Mouse (Mus musculus) retina, embryonic 14.5 days (tissue): ENCODE measurements around the gene Galntl6.
A peak's percentile ranks its signal among the peaks of the same experiment; 100 is the strongest.

Source experiments
- DNase-seq: peaks from one replicate; pipeline ENCODE4 v3.0.0-alpha.2; 2015; ENCODE audit warnings: low spot score

Gene Galntl6

DNA sequence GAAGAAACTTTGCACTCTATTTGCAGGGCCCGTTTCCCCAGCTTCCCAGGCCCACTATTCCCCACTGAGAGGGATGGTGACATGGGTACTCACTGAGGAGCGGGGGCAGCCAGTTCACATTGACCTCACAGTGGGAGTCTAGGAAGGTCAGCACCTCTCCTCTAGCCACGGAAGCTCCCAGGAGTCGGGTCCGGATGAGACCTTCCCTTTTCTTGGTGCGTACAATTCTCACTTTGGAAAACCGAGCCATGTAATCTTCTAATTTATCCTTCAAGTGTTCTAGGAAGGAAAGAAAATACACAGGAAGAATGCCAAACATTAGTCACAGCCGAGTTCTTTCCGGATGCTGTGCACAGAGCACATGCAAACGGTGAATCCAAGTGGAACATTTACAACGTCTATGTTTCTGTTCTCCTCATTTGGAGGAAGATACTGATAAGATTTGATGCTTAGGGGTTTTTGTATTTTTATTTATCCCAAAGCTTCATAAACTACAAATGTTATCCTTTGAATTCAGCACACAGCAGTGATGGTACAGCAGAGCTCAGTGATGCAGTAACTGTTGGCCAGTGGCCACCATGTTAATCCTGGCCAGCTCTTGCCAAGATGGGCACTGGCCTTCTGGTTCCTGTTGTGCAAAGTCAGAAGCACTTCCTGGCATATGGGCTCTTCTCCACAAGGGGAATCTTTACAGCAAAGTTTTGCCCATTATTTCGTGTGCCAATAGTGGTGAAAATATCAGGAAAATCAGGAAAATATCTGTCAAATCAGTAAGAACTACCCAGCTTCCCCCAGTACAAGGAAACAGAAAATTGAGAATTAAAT, 949.9 kb downstream of the Galntl6 start:
- DNase-seq, result peak; percentile 53

DNA sequence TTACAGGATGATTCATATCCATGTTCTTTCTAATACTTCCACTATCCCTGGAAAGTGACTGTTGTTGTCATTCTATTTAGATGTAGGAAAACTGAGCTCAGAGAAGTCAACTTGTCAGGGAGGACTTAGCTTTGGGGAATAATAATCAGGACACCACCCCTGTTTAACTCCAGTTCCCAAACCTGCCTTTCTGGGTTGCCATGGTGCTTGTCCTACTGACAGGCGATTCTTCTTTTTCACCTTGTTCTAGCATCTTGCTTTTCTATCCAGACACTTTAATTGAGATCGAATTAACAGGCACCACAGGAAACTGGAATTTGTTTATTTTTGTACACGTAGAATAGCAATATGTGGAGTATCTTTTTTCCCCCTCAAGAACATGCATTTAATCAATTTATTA, 953.3 kb downstream of the Galntl6 start:
- peak; percentile 51 for DNase-seq

DNA sequence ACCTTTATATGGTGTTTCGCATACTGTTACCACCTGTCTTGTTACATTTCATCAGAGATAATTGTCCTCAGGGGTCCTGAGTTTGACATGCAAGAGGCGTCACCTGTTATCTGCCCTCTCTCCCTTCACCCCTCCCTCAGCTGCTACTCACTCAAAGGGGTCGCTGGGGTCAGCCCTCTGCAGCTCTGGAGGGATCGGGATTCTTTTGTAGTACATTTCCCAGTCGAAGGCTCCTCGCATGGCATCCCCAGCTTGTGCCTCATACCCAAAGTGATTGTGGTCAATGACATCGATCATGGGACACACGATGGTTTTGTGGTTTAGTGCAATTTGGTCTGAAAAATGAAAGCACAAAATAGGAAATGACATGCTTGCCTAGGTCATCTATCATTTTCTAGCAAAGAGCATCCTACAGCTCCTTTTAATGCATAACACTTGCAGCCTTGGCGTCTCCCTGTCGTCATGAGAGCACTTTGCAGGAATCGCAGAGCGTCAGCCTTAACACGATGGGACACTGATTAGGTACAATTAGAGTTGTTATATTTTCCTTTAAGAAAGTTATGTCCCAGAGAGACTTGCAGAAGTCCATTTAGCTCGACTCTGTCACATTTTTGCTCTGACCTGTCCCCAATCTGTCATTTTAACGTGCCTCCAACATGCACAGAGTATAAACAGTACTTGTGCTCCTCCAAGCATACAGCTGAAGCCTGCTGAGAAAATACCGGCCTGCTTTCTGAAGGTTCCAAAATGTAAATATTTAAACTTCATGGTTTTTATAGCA, 954.1 kb downstream of the Galntl6 start:
- DNase-seq, result peak; percentile 86

GRCm38 (mm10) chr8:57955501-57955900, 956.9 kb downstream of the Galntl6 start:
- no peak for DNase-seq

GRCm38 (mm10) chr8:57941113-57941512, 971.3 kb downstream of the Galntl6 start:
- DNase-seq, result no peak

DNA sequence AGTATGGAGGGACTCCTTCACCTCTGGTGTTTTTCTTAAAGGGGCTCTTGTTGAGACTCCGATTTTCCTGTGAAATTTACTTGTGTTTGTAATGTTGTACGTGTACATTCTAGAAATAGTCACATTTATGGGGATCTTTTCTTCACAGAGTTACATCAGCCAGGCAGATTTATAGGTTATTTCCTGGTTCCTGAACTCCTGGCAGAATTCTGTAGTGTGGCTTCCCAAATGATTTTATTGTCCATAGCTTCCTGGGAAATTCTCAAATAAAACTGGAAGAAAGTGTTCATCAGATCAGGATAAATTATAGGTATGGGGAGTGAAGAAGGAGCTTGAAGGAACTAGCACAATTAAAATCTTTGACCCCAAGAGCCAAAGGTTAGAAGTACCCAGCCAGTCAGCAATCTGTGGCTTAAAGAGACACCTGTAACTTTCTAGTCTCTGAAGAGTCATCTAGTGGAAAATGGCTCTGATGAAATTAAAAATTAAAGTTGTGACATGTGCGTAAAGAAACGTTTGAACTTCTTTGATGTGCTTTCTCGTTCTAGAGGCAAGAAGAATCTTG, 972.5 kb downstream of the Galntl6 start:
- no peak for DNase-seq

DNA sequence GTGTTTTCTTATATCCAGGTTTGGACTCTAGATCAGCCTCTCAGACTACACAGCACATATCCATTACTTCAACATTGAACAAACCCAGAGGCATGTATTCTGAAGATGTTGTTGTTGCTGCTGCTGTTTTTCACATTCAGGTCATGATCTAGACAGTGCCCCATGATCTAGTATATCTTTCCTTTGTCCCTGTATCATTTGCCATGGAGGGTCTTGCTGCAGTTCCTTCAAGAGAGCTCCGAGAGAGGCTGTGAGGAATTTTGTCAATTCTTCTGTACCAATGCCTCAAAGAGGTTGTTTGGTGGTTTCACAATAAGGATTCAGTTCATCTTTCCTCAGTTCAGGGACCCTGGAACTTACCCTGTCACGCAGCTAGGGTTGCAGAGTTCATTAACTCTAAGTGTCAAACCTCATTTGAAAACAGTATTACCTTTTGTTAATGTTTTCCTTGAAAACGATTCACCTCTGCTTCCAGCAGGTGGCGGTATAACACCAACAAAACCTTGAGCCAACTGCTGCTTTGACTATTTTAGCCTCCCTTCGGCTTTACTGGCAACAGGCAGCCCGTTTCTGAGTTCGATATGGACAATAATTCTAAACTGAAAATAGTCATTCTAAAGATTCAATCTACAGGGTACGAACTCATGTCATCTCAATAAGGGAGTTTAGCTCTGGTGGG, 973.1 kb downstream of the Galntl6 start:
- DNase-seq, result peak; percentile 84

DNA sequence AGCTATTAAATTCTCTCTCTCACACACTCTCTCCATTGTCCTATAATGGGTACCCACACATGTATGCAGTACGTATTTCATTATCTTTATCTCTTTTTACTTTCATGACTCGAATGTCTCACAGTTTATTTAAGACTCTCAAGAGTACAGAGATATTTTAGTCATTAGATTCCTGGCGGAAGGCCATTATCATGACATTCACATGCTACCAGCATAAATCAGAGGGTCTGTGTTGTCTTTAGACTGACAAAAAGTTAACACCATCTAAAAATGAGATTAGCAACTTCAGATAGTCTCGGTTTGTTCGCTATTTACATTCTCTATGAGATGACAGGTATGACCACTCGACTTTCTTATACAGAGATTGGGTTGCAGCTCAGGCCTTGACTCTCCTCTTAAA, 985.4 kb downstream of the Galntl6 start:
- no peak for DNase-seq

- DNase-seq, result no peak
Observed at GRCm38 (mm10) chr8:57923556-57923955, 988.9 kb downstream of the Galntl6 start.

GRCm38 (mm10) chr8:57923130-57923529, 989.3 kb downstream of the Galntl6 start:
- peak; percentile 24 for DNase-seq

- no peak for DNase-seq
Observed at GRCm38 (mm10) chr8:57922214-57923070, 990.0 kb downstream of the Galntl6 start.

DNA sequence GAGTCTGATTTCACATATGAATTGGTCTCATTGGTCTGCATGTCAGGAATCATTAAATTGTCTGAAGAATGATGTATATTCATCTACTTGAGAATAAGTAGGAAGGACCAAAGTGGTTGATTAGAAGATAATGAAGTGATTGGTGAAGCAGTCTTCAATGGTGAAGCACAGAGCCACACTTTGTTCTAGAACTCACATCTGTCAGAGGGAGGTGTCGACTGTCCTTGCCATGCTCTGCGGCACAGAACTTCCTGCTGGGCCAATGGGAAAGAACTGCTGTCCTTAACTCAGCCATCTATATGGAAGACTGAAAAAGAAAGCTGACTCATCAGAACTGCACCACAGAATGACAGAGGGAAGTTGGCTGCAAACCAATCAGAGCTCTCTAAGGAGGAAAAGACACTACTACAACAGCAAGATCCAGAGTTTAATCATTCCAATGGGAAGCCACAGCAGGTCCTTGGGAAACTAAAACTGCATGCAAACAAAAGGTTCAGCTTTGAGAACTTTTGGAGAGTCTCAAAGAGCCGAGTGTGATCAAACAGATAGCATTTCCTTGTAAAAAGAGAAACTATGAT, 992.0 kb downstream of the Galntl6 start:
- peak; percentile 67 for DNase-seq

- peak; percentile 80 for DNase-seq
Observed at GRCm38 (mm10) chr8:57918720-57919640, 993.5 kb downstream of the Galntl6 start.

- DNase-seq, result no peak
Observed at GRCm38 (mm10) chr8:57893360-57893759, 1019.1 kb downstream of the Galntl6 start.

GRCm38 (mm10) chr8:57892115-57892514, 1020.3 kb downstream of the Galntl6 start:
- no peak for DNase-seq

- DNase-seq, result no peak
Observed at GRCm38 (mm10) chr8:57890159-57890558, 1022.3 kb downstream of the Galntl6 start.

GRCm38 (mm10) chr8:57888831-57889230, 1023.6 kb downstream of the Galntl6 start:
- DNase-seq, result peak; percentile 35

- no peak for DNase-seq
Observed at GRCm38 (mm10) chr8:57879452-57879851, 1033.0 kb downstream of the Galntl6 start.

GRCm38 (mm10) chr8:57849074-57849473, 1063.4 kb downstream of the Galntl6 start:
- DNase-seq, result no peak

DNA sequence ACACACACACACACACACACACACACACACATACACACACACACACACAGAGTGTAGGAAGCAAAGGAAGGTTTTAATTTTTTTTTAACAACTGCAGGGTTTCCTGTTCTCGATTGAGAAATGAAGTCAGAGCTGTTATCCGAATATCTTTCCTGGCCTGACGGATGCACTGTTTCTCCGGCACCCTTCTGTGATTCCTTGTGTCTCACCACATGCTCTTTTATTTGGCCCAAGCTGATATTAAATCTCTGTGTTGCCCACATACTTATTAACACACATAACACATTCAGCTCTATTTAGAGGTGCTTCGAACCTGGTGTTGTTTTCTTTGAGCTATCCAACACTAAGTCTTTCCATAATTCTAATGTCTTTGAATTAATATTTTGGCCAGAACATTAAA, 1069.0 kb downstream of the Galntl6 start:
- no peak for DNase-seq
